Mouse (Mus musculus) testis, adult 10 weeks (tissue): ENCODE data around the gene Diablo. TPM values are rescaled to one million over a fixed set of nuclear protein-coding genes. Genes with fewer than 3 reads are reported as not detected.

Source experiments
- polyA plus RNA-seq: library from polyadenylated mRNA; stranded (reverse); fragments of 350-450 nt; fragmentation: Illumina TruSeq; extraction: RNeasy Lipid Tissue Mini Kit (QIAGEN cat#74804); gene quantifications from one replicate; pipeline ENCODE4 v1.2.3, GENCODE M21; 2014; ENCODE audit warnings: low read depth, low replicate concordance

Diablo gene
- polyA plus RNA-seq: 695 TPM

DNA sequence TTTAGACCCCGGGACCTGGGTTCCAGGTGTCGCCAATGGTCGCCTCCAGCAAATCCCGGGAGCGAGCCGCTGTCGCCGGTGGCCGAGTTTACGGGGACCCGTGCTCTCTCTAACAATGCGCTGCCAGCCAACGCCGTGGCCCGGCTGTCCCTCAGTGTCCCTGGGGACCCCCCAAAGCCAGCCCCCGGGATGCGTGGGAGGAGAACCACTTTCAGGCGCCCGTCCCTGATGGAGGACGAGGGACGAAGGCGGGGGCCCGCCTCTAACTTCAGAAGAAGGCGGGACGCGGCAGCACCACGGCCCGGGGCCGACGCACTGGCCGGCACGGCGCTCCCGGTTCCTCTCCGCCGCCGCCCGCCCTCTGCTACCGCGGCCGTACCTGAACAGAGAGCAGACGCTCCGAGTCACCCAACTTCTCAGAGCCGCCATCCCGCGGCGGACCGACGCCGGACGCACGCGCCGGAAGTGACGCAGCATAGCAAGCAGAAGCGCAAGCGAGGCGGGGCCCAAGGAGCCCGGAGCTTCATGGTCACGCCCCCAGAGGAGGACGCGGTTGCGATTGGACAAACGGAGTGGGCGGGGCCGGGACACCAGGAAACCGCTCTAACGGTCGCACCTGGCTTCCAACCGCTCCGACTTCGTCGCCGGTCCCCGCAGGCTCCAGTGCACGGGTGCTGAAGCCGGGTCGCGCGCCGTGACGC lies at the start of gene Diablo:
Gene Diablo (minus strand): TSS at position 485 of the 701 bp plus-strand sequence.

DNA sequence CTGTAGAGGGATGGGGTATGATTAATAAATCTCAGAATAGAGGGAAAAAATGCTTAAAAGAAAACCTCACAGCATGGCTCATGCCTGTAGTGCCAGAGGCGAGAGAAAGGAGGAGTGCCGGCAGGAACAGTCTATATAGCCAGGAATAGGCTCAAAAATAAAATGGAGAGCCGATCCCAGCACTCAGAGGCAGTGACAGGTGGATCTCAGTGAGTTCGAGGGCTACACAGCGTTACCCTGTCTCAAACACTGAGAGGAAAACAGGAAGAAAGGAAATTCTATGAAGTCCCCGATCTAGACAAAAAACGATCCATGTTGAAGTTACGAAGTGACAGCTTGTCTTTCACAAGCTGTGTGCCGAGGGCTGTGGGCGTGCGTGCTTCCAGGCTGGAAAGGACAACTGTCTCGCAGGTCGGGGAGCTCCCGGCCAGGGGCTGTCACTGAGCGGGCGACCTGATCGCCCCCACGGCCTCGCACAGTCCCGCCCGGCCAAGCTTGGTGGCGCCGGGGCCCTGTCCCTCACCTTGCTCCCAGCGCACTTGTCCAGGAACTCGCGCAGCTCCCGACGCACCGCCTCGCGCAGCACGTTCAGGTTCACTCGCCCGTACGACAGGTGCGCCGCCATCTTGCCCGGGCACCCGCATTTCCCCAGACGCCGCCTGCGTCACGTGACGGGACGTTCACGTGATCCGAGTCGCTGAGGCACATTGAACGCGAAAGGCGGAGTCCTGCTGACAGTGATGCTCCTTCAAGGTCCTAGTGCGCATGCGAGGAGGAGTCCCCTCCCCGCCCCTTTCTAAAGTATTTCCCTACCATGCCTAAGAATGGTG lies 48.6 kb upstream of the Diablo start, which contains the start of gene Vps33a:
Gene Vps33a (minus strand): TSS at position 682 of the 830 bp plus-strand sequence.

GRCm38 (mm10) chr5:123525281-123525680 lies 1.3 kb upstream of the Diablo start, which contains the start of gene Gm49027:
Gene Gm49027, minus strand, starts transcription at chr5:123525488.

DNA sequence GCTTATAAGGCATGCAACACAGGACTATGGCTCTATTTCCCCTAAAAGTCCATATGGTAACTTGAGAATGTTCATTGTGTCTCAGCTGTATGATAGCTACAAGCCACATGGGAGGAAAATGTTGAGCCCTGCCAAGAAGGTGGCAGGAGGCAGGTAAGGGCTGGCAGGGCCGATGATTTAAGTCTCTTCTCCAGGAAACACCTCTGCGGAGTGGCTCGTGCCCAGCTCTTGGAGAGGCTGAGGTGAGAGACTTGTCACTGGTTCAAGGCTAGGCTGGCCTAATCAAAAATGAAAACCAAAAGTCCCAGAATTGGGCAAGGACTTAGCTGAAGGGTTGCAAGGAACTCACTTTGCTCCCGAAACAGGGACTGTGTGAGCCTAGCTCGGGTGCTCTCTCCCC lies 13.8 kb downstream of the Diablo start, which contains the start of gene B3gnt4:
Gene B3gnt4 (plus strand): TSS at position 301 of the 400 bp plus-strand sequence.

DNA sequence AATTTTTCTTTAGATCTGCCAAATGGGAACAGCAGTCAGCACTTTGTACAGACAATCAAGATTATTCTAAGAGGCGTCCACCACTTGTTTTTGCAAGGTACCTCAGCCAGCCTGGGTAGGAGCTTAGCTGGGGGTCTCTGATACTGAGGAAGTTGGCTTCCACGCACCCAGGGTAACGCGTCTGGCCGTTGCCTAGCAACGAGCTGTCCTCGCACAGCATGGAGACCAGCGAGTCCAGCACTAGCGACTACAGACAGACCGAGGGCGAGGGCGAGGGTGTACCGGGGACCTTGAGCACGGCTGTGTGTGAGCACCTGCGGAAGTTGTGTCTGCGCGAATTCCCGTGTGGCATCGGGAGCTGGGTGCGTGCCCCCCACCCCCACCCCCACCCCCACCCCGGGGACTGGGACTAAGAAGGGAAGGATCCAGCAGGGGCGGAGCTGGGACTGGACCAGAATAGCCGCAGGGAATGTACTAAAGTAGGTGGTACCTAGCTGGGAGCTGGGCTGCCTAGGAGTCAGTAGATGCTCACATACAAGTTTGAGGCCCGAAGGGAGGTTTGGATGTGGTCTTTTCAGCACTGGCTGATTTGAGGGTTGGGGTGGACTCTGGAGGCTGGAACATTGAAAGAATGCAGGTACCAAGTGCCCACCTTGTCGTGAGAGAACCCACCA lies 34.7 kb downstream of the Diablo start, which contains the start of the genes Lrrc43 and Il31:
Gene Lrrc43 (plus strand): TSS at position 194 of the 674 bp plus-strand sequence.
Gene Il31 (minus strand): TSS at position 378 of the 674 bp plus-strand sequence.

Other genes starting within 250 kb of the Diablo start
- 0.45 TPM for gene Bcl7a, start 180.3 kb downstream of the Diablo start, polyA plus RNA-seq
- gene Mlxip, start 129.4 kb downstream of the Diablo start, polyA plus RNA-seq: 5.7 TPM
- 17.0 TPM for gene Lrrc43, start 34.9 kb downstream of the Diablo start, polyA plus RNA-seq
- 144 TPM for gene Il31, start 34.7 kb downstream of the Diablo start, polyA plus RNA-seq
- gene B3gnt4, start 13.7 kb downstream of the Diablo start, polyA plus RNA-seq: 0.73 TPM
- gene Gm49027, start 1.3 kb upstream of the Diablo start, polyA plus RNA-seq: not detected
- 6.0 TPM for gene Vps33a, start 48.9 kb upstream of the Diablo start, polyA plus RNA-seq
- gene Clip1, start 160.4 kb upstream of the Diablo start, polyA plus RNA-seq: 101 TPM
- gene Zcchc8, start 196.9 kb upstream of the Diablo start, polyA plus RNA-seq: 287 TPM
- 172 TPM for gene Rsrc2, start 225.2 kb upstream of the Diablo start, polyA plus RNA-seq
- 34.4 TPM for gene Kntc1, start 225.5 kb upstream of the Diablo start, polyA plus RNA-seq